Mouse (Mus musculus): ENCODE data around the gene Srrd.

Gene Srrd

DNA sequence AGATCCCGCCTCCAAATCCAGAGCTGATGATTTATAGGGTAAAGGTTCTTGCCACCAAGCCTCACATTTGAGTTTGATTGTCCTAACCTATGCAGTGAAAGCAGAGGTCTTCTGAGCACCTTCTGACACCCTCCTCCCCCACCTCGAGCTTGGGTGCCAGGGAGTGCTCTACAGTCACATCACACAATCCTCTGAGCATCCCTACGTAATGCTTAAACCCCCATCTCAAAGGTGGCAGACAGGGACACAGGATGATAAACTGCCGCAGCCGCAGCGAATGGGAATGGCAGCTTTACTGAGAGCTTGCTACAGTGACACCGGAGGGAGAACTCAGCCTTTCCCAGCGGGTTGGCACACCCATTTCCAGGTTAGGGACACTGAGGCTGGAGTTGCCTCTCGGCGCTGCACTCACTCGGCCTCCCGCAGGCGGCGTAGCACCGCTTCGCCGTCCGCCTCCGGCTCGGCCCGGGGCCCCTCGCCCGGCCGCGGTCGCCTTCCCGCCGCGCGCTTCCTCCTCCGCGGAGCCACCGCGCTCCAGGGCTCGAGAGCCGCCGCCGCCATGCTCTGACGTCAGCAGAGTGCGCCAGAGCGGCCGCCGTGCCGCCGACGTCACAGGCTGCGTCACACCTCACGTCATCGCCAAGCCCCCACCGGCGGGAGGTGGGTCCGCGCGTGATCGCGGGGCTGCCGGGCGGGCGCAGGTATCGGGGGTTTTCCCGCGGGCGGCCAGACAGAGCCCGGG, at the start of gene Srrd, which contains the start of gene Hps4:
Srrd (minus strand) TSS at position 578 of the 742 bp plus-strand sequence.
Hps4 (plus strand) TSS at position 621 of the 742 bp plus-strand sequence.
- peak; percentile 85 for DNase-seq

DNA sequence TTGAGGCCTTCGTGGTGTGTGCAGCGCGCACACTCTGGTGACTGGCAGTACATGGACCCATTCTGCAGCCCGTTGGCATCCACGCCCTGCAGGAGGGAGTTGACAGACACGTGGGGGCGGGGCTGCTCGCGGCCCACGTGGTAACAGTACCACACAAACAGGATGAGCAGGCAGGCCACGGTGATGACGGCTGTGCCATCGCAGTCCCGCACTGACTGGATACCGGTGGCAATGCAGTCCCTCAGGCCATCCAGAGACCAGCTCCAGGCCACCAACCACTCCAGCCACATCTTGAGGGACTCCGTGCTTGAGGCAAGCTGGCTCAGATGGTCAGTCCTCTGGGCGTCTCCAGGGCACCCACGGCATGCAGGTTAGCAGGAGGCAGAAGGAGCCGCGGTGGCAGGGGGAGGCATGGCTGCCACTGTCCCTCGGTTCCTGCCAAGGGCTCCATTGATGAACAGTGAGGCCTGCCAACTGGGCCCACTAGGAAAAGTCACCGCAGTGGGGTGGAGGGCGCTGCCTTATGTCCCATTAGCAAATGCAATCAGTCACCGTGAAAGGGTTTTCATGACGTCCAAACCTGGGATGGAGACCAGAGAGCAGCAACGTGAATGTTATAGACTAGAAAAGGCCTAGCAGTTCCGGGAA, 49.0 kb upstream of the Srrd start:
- peak; percentile 65 for DNase-seq

DNA sequence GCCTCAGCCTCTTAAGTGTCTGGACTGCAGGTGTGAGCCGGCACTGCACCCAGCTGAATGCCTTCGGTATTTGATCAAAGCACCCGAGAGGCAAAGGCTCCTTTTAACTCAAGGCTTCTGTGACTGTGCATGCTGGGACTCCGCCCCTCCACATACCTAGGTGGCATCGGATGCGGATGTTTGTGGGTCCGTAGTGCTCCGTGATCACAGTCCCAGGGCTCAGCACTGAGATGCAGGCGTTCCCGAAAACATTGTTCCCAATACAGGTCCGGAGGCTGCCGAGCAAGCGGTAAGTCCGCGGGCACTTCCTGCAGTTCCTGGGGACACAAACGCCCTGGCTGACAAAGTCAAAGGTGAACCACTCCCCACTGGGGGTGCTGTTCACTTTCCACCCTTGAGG, 48.2 kb upstream of the Srrd start:
- DNase-seq, result peak; percentile 28

DNA sequence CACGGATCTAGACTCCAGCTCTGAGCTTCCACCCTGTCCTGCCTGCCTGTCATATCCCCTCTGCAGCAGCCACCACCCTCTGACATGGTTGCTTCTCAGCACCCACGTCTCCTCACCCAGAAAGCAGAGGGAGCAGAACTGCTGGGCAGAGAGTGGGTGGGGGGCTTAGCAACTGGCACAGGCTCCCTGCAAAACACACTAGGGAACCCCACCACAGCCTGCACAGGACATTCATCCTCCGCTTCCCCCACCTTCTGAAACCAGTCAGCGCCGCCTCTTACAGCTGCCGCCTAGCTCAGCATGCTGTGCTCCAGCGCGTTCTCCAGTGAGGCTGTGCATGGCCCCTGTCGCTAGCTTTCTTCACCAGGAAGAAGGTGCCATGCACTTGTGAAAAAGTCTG, 46.5 kb upstream of the Srrd start:
- peak; percentile 35 for DNase-seq

DNA sequence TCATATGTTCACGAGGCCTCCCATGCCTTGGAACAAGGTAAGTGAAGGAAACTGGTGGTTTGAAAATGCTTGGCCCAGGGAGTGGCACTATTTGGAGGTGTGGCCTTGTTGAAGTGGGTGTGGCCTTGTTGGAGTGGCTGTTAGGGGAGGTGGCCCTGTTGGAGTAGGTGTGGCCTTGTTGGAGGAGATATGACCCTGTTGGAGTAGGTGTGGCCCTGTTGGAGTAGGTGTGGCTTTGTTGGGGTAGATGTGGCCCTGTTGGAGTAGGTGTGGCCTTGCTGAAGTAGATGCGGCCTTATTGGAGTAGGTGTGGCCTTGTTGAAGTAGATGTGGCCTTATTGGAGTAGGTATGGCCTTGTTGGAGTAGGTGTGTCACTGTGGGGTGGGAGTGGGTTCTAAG, 43.1 kb upstream of the Srrd start:
- peak; percentile 41 for DNase-seq

DNA sequence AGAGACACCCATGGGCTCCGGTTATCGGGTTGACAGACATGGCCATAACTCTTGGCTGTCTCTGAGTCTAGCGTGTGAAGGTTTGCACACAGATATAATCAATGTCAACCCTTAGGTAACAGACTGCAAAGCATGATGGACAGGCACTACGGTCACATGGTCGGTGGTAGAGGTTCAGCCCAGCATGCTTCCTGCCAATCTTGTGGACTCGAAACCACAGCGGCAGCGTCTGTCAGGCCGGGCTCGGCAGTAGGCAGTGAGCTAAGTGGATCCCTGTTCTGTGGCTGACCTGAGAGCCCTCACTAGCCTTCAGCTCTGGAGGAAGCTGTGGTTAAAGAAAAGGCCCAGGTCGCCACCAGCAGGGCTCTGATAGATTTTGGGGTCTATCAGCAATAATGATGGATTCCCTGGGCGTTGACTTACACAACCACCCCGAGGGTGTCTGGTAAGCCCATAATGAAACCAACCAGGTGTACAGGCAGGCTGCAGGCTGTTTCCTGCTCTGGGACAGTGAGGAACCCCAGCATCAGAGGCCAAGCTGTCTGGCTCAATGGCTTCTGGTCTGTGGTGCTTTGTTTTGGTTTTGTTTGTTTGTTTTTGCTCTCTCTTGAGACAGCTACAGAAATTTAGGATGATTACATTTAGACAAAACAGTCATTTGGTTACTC, 42.1 kb upstream of the Srrd start:
- no peak for DNase-seq

DNA sequence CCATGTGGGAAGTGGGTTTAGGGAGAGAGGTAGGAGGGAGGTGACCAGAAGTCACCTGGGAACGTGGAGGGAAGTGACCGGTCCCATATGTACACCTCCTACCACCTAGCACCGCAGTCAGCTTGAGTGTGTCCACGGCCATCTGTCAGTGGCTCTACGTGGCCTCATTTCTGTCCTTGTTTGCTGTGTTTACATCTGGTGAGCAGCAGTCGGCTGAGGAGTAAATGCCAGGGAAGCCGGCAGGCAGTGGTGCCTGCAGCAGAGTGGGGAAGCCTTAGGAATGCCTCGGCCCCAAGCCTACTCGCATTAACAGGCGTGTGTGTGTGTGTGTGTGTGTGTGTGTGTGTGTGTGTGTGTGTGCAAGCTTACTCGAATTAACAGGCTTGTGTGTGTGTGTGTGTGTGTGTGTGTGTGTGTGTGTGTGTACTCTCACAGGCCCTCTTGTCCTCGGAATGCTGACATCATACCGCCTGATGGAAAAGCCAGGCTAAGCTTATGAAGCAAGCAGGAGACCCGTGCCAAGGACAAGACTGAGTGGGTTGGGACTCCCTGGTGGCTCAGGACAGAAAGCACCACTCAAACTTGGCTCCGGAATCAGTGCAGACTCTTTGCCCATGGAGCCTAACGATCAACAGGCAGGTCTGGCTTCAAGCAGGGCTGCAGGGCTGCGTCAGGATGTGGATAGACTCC, 39.9 kb upstream of the Srrd start:
- DNase-seq, result peak; percentile 63

DNA sequence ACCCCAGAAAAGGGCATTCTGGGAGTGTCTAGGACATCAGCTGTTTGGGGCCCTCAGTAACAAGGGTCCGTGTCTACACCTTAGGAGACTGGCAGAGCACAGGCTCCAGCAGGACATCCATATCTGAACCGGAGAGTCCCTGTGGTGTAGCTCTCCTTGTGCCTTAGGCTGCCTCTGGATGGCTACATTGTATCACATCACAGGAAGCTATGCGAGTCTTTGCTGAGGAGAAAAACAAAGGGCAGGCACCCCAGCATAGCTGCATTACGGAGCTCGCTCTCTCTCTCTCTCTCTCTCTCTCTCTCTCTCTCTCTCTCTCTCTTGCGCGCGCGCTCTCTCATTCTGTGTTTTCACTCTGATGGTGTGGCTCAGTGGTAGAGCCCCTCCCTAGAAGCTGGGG, 39.2 kb upstream of the Srrd start:
- no peak for DNase-seq

DNA sequence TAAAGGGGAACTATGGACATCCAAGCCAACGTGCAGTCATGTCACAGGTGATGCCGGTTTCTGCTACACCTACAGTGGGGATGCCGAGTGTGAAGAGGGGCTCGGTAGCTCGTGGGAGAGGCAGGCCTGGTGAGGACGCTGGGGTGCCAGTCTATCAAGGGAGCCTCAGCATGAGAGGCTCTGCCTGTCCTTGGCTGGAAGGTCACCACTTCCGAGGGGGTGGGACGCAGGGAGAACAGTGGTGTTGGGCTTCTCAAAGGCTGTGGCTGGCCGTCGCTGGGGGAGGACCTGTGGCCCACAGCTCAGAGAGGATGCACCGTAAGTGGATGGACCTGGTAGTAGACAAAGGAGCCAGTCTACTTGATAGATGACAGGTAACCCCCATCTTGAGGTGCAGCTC, 38.3 kb upstream of the Srrd start:
- DNase-seq, result peak; percentile 16

DNA sequence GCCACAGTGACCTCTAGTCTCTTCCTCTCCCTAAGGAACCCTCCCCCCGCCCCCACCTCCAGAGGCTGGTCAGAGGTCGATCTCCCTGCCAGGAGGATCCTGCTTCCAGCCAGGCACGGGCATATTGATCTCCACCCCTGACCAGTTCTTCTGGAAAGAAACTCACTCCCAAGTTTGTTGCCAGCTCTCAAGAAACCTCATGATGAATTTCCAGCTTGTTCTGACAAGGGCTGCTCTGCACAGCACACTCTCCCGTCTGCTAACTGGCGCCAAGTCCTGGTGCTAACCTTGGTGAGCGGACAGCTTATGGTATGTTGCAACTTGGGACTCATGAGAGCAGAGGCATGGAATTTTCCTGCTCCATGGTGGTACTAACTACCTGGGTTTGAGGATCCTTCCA, 35.9 kb upstream of the Srrd start:
- DNase-seq, result peak; percentile 16

DNA sequence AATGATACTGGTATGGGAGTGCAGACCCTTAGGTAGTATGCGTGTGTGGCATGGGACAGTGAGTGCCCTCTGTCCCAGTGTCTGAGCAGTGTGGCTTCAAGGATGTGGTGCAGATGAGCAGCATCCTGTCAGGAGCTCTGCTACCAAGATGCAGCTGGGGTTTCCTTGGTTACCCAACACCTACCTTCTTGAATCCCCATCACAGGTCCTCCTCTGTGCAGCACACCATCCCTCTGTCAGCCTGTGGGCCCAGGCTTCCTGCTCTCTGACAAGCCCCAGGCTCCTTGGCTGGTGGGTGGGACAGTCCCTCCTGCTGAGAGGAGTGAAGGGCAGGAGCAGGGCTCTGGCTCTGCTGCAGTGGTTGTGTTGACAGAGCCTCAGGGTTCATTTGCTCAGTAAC, 34.5 kb upstream of the Srrd start:
- DNase-seq, result peak; percentile 12

DNA sequence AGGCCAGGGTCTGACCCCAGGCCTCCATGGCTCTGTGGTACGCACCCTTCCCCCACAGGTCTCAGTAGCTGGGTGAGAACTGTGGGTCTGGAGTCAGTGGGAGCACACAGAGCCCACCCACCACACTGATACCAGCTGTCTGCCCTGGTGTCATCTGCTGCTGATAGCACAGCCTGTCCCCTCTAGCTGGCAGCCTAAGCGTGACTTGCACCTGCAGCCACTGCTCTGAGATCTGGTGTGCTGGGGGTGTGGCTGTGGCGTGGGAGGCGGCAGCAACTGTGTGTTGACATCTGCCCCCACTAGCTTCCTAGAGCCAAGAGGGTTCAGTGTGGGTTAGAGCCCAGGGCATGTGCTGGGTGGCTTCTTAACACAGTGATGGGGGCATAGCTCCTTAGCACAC, 33.3 kb upstream of the Srrd start:
- DNase-seq, result peak; percentile 23

DNA sequence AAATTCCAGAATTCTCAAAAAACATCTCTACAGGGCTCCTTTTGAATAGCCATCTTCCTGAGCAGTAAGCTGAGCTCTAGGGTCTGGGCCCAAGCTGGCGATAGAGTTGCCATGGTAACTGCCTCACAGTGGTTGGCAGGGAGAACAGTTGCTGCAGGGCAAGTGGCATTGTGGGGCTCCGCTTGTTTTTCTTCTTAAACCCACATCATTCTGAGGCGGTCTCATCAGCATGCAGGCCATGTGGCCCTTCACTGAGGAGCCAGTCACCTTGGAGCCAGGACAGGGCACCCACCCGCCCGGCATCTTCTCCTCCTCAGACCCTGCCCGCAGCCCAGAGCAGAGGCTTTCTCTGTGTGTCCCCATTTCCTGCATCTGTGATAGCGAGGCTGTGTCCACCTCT, 29.1 kb upstream of the Srrd start:
- DNase-seq, result peak; percentile 84

DNA sequence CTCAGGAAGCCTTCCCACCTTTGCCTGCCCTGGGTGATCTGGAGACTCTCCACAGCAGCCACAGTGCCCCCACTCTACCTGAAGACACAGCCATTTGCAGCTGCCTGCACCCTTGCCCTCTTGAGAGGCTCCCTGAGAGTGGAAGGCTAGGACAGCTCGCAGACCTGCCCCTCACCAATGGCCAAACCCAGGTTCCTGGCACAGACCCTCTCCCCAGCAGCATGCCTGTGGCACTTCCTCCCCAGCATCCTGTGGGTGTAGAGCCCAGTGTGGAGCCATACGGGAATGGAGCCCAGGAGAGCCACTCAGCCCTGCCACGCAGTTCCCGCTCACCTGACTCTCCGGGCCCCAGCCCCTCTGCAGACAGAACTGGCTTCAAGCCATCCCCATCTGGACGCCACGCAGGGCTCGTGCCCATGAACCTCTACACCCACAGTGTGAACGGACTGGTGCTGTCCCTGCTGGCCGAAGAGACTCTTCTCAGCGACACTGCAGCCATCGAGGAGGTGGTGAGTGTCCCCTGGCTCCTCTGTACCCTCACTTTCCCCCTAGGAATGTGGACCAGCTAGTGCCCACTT, 27.5 kb upstream of the Srrd start:
- DNase-seq, result peak; percentile 73

DNA sequence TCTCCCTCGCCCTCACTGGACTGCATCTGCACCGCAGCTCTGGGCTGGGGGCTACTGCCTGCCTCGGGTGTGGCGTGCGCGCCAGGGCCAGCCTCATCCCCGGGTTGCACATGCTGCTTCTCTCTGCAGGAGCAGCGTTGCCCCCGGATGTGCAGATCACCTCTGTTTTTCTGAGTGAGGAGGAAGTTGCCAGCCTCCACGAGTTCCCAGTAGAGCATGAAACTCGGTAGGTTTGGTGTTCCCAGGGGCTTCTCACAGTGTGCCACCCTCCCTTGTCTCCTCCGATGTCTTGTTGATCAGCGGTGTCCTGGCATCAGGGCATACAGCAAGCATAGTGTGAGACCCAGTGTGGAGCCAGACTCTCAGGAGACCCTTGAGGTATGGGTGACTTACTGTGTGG, 26.5 kb upstream of the Srrd start:
- no peak for DNase-seq

DNA sequence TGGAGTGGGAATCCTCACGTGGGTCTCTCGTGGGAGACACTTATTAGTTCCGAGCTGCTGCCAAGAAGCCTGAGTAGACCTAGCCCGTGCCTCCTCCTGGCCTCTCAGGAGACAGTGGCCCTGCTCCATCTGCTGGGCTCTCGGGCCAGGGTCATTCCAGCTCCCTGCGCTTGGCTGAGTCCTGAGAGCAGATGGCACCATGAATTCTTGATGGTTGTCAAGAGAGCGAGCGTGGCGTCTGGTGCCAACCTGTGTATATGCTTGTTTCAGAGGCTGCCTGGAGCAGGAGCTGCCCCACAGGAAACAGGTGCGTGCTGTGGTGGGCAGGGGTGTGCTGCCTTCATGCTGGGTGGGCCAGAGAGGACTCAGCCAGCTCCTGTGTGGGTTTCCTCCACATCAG, 25.8 kb upstream of the Srrd start:
- peak; percentile 97 for DNase-seq

DNA sequence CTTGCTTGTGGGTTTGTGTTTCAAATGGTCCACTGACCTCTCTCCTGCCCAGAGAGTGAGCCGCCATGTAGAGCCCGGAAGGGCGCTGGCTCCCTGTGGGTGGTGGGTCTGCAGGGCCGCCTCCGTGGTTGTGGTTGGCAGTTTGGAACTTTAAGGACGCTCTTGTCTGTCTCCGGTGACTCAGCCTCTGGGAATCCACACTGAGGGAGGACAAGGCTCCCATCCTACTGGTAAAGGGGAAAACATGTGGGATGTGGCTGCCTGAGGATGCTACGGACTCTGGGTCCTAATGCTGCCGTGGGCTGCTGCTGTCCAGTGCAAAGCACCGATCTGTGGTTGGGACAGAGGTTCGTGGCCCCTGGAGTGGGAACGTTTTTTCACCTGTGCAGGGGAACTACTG, 25.1 kb upstream of the Srrd start:
- peak; percentile 32 for DNase-seq

DNA sequence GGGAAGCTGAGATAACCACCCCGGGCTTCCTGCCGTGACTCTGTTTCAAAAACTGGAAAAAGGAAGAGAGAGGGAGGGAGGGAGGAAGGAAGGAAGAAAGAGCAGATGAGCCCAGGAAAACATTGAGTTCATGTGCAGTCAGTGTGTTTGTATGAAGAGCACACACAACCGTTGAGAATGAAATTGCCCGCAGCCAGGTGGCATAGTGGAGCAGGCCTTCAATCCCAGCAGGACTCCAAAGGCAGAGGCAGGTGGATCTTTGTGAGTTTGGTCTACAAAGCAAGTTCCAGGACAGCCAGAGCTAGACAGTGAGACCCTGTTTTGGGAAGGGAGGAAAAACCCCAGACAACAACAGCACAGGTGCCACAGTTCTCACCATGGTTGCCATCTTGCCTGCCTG, 24.5 kb upstream of the Srrd start:
- DNase-seq, result peak; percentile 26

DNA sequence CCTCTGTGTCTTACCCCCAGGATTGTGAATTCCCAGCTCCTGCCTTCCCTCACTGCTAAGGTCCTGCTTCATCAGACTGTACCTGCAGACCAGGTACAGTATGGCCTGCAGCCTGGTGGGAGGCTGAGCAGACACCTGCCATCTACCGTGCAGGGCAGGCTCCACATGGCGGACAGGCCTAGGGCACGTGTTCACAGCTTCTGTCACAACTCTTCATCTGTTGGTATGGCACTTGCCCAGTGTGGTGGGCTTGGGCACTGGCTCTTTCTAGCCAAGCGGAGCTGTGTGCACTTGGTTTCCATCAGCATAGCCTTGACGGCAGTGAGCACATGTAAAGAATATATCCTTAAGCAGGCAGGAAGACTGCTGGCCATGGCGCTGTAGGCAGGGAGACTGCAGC, 24.0 kb upstream of the Srrd start:
- DNase-seq, result no peak

DNA sequence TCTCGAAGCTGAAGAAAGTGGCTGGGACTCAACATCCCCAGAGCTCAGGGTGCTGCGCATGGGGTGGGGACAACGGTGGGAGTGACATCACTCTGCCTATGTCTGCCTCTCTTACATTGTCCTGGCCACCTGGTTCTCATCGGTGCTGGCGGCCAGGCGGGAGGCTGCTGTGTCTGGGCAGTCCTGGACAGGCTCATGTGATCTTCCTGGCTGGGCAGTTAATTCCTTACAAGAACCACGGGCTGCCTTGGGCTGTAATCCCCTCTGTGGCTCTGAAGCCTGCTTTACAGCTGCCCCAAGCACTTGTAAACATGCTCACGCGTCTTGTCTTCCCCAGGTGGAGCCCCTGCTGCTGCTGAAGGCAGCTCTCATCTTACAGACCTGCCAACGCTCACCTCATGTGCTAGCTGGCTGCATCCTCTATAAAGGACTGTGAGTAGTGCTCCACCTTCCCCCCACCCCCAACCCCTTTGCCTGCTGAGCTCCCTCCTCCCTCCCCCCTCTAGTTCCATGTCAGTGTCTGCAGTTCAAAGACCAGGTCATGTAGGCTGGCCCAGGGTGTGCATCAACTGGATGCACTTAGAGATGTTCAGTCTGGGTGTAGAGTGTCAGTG, 21.5 kb upstream of the Srrd start:
- DNase-seq, result peak; percentile 16

DNA sequence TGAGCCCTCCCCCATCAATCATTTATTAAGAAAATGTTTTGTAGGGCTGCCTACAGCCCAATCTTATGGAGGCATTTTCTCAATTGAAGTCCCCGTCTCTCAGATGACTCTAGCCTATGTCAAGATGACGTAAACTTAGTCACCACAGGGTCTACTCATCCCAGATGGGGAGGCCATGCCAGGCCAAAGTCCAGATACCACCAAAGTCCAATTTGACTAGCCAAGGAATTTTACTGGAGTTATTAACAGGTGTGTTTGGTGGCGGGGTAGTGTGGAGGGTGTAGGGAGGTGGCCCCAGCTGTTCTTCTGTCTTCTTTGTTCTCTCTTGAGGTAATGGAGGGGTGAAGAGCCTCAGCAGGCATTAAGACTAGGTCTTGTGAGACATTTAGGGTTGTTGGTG, 17.2 kb upstream of the Srrd start:
- no peak for DNase-seq

DNA sequence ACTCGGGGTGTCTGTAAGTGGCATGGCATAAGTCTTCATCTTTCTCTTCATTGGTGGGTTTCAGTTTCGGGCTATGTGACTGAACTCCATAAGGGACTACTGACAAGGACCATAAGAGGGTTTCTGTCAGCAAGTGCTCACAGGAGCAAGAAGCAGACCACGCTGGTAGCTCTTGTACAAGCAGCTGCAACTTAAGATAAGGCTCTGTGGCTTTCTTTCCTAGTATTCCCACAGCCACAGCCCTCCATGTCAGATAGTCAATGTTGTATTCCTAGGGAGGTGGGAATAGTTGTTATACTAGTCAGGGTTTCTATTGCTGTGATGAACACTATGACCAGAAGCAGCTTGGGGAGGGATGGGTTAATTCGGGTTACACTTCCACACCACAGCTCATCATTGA, 16.7 kb upstream of the Srrd start:
- no peak for DNase-seq

DNA sequence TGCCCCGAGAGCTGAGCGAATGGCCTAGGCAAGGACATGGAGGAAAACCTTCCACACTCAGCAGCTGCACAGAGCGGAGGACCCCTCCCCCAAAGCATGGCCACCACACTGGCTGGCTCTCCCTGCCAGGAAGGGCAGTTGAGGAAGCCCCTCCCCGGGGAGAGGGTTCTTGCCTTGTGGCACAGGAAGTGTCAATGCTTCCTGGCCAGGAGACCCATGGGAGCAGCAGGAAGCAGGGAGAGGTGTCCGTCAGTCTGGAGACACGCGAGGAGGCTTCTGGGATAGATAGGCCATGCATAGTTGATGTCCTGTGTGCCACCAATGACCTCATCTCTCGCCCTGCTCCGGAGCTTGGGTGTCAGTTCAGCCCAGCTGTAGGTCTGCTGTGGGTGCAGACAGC, 13.5 kb upstream of the Srrd start:
- no peak for DNase-seq

Data from cerebellum, adult 9-11 months (tissue).